Mouse (Mus musculus) lung, adult 2 months (tissue): ENCODE data around the gene Pcp2.

Source experiments
- CTCF ChIP-seq: fragments of 200-500 bp; IDR thresholded peaks from 2 replicates; pipeline ENCODE4 v1.5.1; 2011; ENCODE audit warnings: mild to moderate bottlenecking, low read length, control low read depth; ENCODE audit not compliant: insufficient read depth
- POLR2A ChIP-seq: fragments of 200-500 bp; IDR thresholded peaks from 2 replicates; pipeline ENCODE4 v1.6.1; 2011; ENCODE audit warnings: low read depth, mild to moderate bottlenecking, control low read depth, low read length, borderline replicate concordance; ENCODE audit errors: extremely low read depth

- TF ChIP-seq POLR2A (no peak), CTCF (no peak)
Observed at GRCm38 (mm10) chr8:3664405-3664804, 39.1 kb upstream of the Pcp2 start.
